Mouse (Mus musculus) hindbrain, embryonic 11.5 days (tissue): Measurements from ENCODE around the gene Ring1. TPM values are rescaled to one million over a fixed set of nuclear protein-coding genes. Genes with fewer than 3 reads are reported as not detected.
"Not testable (repeated sequence)": the region's sequence is repeated elsewhere in the genome, so short reads cannot be mapped to it uniquely, and the experiment has no call there.

ENCODE experiments used
- ATAC-seq: fragments of 200-750 bp; cut with Nextera tagmentation; 2 replicates; pipeline ENCODE4 v1.8.0; 2017; ENCODE audit warnings: mild to moderate bottlenecking, moderate TSS enrichment, moderate library complexity; ENCODE audit not compliant: low FRiP score
- DNase-seq: peaks from one replicate; pipeline ENCODE4 v3.0.0-alpha.2; 2015; ENCODE audit warnings: low spot score
- H3K27ac ChIP-seq: fragments of 300-500 bp; sonication (generic); 2 replicates; pipeline ENCODE4 v1.5.1; 2014; ENCODE audit warnings: mild to moderate bottlenecking, low read depth, low read length
- H3K27me3 ChIP-seq: fragments of 300-500 bp; sonication (generic); 2 replicates; pipeline ENCODE4 v1.6.1; 2014; ENCODE audit warnings: mild to moderate bottlenecking, low read length, moderate library complexity, mixed read lengths; ENCODE audit not compliant: control insufficient read depth, insufficient read depth
- H3K36me3 ChIP-seq: fragments of 300-500 bp; sonication (generic); 2 replicates; pipeline ENCODE4 v1.6.1; 2014; ENCODE audit warnings: mild to moderate bottlenecking, low read length, moderate library complexity, mixed read lengths; ENCODE audit not compliant: control insufficient read depth, insufficient read depth
- H3K4me1 ChIP-seq: fragments of 300-500 bp; sonication (generic); replicated peaks from 2 replicates; pipeline ENCODE4 v1.6.1; 2014; ENCODE audit warnings: low read length, mixed read lengths; ENCODE audit not compliant: control insufficient read depth, insufficient read depth
- H3K4me2 ChIP-seq: fragments of 300-500 bp; sonication (generic); replicated peaks from 2 replicates; pipeline ENCODE4 v1.6.1; 2014; ENCODE audit warnings: mild to moderate bottlenecking, low read depth, low read length
- H3K4me3 ChIP-seq: fragments of 300-500 bp; sonication (generic); 2 replicates; pipeline ENCODE4 v1.5.1; 2014; ENCODE audit warnings: low read depth, low read length
- H3K9ac ChIP-seq: fragments of 300-500 bp; sonication (generic); 2 replicates; pipeline ENCODE4 v1.6.1; 2014; ENCODE audit warnings: low read depth, low read length
- H3K9me3 ChIP-seq: fragments of 300-500 bp; sonication (generic); 2 replicates; pipeline ENCODE4 v1.6.1; 2016; ENCODE audit warnings: low read length; ENCODE audit not compliant: control insufficient read depth
- WGBS: fragments of 180-500 bp; shearing (Covaris S2); extraction: QIAGEN DNeasy Blood & Tissue Kit; methylation state at CpG from one replicate; pipeline ENCODE4 v1.1.7; 2014; 5-methylcytosine and 5-hydroxymethylcytosine counted together
- polyA plus RNA-seq: library from polyadenylated mRNA; unstranded; fragments of >200 nt; fragmentation: Nextera tagmentation; extraction: Ambion mirVana; gene quantifications from 2 replicates; pipeline ENCODE4 v1.2.1, GENCODE M21; 2014

Gene Ring1
- polyA plus RNA-seq, 1 experiment from 2014 or later = 6.3 TPM

DNA sequence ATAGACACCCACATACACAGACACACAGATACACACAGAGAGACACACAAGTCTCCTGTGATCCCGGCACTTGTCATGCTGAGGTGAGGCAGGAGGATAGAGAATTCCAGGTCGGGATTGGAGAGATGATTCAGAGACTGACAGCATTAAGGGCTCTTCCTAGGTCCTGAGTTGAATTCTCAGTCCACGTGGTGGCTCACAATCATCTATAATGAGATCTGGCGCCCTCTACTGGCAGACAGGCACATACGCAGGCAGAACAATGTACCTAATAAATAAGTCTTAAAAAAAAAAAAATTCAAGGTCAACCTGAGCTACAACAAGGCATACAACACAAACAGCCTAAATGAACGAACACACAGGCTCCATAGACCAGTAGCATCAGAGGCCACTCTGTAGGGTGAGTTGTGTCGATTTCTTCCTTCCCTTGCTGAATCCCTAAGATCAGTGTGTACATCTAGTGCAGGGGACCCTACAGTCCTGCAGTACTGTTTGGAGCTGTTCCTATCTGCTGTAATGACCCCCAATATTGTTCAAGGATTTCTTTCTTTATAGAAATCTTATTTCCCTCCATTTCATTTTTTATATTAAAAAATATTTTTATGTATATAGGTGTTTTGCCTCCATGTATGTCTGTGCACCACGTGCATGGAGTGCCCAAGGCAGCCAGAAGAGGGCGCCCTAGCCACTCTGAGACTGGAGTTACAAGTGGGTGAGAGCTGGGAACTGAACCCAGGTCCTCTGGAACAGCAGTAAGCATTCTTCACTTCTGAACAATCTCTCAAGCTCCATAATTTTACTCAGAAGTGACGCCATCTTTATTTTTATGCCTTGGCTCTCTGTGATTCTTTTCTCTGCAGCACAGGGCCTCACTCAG lies 32.5 kb downstream of the Ring1 start:
- H3K27me3 ChIP-seq = no peaks in the 10 kb centered on the region
- no peak overlapping the region for H3K9ac ChIP-seq
- H3K36me3 ChIP-seq = no peaks in the 10 kb centered on the region
- WGBS = 33% methylated on average over 10 of the region's 10 CpGs
- H3K4me2 ChIP-seq = no peak overlapping the region
- no peaks in the 10 kb centered on the region for H3K9me3 ChIP-seq
- no peak overlapping the region for H3K4me3 ChIP-seq
- DNase-seq (peak; percentile 83), ATAC-seq (no peak)
- no peak overlapping the region for H3K27ac ChIP-seq
- no peaks in the 10 kb centered on the region for H3K4me1 ChIP-seq

DNA sequence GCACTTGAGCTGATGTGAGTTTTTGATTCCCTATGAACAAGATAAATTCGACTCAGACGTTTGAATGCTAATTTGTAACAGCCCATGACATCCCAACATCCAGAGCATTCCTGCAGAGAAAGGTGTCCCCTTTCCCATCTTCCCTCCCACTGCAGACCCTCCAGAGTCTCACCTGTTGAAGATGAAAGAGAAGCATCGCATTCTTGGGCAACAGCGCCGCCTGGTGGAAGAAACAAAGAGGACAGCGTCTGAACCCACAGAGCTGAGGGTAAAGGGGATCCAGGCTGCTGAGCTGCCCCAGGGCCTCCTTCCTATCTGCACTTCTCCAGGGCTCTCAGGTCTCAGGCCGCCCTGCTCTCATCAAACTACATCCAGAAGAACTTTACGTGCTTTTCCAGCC lies 42.3 kb downstream of the Ring1 start:
- H3K9me3 ChIP-seq, H3K27ac ChIP-seq, H3K4me1 ChIP-seq, H3K36me3 ChIP-seq, ATAC-seq, H3K4me3 ChIP-seq, H3K9ac ChIP-seq, H3K4me2 ChIP-seq: not testable (repeated sequence)
- 11% methylated on average over 8 of the region's 8 CpGs for WGBS
- peaks cover 25% of the 10 kb centered on the region for H3K27me3 ChIP-seq
- peak; percentile 80 for DNase-seq

DNA sequence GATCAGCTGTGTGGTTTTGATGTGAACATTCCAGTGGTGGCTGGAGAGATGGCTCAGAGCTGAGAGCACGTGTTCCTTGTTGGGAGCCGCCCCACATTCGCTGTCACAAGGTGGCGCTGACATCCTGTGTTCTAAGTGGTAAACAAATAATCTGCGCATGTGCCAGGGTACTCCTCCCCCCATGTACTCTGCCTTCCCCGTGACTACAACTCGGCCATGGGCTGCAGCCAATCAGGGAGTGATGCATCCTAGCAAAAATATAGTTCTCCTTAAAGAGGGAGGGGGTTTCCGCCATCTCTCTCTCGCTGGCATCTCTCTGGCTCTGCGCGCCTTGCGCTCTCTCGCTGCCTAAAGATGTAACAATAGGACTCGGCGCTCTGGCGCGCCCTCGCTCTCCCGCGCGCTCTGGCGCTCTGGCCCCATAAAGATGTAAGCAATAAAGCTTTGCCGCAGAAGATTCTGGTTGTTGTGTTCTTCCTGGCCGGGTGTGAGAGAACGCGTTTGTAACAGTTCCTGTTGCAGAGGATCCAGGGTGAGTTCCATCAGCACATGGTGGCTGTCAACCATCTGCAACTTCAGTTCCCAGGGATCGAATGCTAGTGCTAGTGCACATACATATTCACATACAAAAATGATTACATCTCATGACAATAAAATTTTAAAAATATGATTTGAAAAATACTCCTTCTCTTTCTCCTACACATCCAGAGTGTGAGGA lies 43.1 kb downstream of the Ring1 start:
- not testable (repeated sequence) for H3K9me3 ChIP-seq, H3K36me3 ChIP-seq, H3K4me1 ChIP-seq
- Histone ChIP-seq H3K9ac (peak overlapping the region; percentile 50; the same call in 1 of the 2 replicates), H3K27me3 (peaks cover 30% of the 10 kb centered on the region), H3K27ac (peak overlapping the region; percentile 70), H3K4me2 (peak overlapping the region; percentile 56), H3K4me3 (peak overlapping the region; percentile 44)
- ATAC-seq (peak; percentile 92), DNase-seq (peak; percentile 93)
- WGBS = 2% methylated on average over 27 of the region's 27 CpGs

DNA sequence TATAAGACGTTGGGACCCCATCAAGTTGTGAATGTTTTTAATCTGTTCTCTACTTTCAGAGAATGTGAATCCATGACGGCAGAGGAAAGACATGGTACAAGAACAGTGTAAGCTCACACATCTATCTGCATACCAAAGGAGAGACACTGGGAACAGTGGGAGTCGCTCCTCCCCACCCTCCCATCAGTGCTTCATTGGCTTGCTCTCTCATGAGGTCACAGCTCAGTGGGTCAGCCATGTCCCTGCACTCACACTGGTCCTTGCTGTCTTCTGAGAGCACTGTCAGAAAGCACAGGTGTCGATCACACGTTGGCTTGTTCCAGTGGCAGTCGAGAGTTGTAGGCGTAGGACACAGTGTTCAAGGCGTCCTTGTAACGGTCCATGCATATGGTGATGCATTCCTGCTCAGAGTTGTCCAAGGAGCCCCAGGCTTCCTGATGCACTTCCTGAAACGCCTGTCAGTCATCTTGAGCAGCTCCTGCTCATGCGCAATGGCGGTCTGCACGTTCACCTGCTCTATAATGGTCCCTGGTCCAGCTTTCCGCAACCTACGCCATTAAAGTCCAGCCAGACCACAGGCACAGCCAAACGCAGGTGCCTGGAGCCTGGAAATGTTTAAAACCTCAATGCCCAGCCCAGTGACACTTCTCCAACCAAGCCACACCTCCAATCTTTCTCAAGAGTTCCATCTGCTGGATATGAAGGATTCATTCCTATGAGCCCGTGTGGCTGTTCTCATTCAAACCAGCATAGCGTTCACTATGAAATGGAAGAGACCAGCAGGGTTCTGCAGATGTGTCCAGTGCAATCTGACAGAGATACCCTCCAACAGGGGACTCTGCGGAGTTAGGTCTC lies 44.1 kb downstream of the Ring1 start:
- Histone ChIP-seq H3K27ac (no peak overlapping the region), H3K4me3 (no peak overlapping the region), H3K36me3 (no peaks in the 10 kb centered on the region), H3K9ac (no peak overlapping the region), H3K9me3 (no peaks in the 10 kb centered on the region), H3K4me2 (no peak overlapping the region), H3K4me1 (no peaks in the 10 kb centered on the region), H3K27me3 (peaks cover 30% of the 10 kb centered on the region)
- no peak for DNase-seq
- ATAC-seq = no peak
- 78% methylated on average over 19 of the region's 19 CpGs for WGBS

DNA sequence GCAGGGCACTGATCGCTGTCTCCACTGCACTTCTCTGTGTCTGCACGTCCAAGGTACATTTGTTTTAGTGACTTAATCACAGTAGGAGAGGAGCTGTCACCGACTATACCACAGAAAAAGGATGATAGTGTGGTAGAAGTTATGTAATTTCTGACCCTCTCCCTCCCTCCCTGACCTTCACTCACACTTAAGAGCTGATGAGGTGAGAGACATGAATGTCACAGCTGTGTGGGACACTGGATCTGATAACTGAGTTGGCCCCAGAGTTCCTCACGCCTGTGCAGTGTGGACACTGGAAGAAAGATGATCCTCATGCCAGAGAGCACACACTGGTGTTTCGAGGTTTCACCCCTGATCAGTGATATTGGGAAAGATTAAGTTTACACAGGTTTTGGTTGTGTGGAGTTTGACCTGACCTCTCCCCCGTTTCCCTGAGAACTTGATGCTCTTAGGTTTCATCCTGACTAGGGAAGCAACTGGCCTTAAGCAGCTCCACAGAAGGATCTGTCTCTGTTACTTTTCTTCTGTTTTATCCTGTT lies 44.9 kb downstream of the Ring1 start:
- 83% methylated on average over 6 of the region's 6 CpGs for WGBS
- no peak overlapping the region for H3K4me2 ChIP-seq
- H3K27me3 ChIP-seq = peaks cover 30% of the 10 kb centered on the region
- no peak overlapping the region for H3K9ac ChIP-seq
- DNase-seq = no peak
- no peaks in the 10 kb centered on the region for H3K36me3 ChIP-seq
- no peaks in the 10 kb centered on the region for H3K9me3 ChIP-seq
- no peaks in the 10 kb centered on the region for H3K4me1 ChIP-seq
- H3K27ac ChIP-seq = no peak overlapping the region
- no peak overlapping the region for H3K4me3 ChIP-seq
- no peak for ATAC-seq

DNA sequence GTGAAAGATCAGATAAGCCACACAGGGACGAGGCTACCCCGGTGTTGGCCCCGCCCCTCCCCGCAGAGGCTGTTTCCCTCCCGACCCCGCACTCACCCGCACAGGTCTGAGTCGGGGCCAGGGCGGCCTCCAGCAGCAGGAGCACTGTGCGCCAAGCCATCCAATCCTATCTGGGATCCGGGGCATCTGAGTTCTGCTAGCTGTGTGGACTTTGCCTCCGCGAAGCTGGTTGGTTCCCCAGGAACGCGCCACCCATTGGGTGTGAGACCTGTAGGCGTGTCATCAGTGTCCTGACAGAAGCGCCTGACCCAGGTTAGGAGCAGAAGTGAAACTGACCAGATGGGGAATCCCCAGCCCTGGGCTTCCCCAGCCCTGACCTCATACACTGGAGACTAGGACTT lies 45.8 kb downstream of the Ring1 start:
- Histone ChIP-seq H3K4me2 (peak overlapping the region; percentile 47), H3K4me1 (no peaks in the 10 kb centered on the region), H3K4me3 (peak overlapping the region; percentile 23), H3K27ac (no peak overlapping the region), H3K9me3 (no peaks in the 10 kb centered on the region), H3K27me3 (peaks cover 30% of the 10 kb centered on the region), H3K36me3 (no peaks in the 10 kb centered on the region), H3K9ac (no peak overlapping the region)
- 0 out of 2 replicates have a peak, but pooled peaks have one; percentile 20 for ATAC-seq
- WGBS = 0% methylated on average over 17 of the region's 17 CpGs
- peak; percentile 31 for DNase-seq

DNA sequence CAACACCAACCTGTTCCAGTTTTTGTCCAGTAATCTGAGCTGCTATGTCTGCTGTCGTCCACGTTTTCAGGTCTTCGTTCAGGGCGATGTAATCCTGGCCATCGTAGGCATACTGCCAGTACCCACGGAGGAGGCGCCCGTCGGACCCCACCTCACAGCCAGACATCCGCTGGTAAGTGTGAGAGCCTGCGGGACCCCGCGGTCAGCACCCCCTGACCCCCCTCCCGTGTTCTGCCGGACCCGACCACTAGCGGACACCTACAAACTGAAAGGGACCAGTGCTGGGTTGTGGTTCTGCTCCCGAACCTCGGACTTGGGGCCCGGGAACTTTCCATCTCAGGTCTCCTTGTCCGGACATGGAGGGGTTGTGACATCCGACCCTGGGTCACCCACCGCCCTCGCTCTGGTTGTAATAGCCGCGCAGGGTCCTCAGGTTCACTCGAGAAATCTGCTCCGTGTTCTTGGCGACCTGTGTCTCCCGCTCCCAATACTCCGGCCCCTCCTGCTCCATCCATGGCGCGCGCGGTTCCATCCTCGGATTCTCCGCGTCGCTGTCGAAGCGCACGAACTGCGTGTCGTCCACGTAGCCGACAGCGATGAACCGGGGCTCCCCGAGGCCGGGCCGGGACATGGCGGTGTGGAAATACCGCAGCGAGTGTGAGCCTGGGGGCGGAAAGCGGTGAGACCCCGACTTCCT lies 46.5 kb downstream of the Ring1 start:
- Histone ChIP-seq H3K4me1 (no peaks in the 10 kb centered on the region), H3K4me2 (peak overlapping the region; percentile 47), H3K4me3 (peak overlapping the region; percentile 23), H3K27ac (no peak overlapping the region), H3K36me3 (no peaks in the 10 kb centered on the region), H3K9ac (no peak overlapping the region), H3K9me3 (no peaks in the 10 kb centered on the region), H3K27me3 (peaks cover 30% of the 10 kb centered on the region)
- ATAC-seq (no peak), DNase-seq (peak; percentile 6)
- whole genome bisulfite sequencing = 2% methylated on average over 57 of the region's 57 CpGs

DNA sequence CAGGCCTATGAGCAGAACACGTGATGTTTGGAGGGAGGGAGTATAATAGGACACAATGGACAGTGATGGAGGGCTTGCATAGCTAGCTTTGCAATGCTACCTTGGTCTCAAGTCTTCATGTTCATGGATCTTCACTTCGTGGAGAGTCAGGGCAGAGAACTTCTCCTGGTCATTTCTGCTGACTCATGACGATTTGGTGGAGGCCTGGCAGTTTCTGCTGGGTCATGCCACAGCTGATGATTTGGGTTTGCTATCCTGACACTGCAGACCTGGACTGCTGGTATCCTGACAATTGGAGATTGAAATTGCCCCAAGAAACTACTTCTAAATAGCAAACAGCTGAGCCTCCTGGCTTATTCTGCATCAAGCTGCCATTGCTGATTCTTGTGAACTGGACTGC lies 50.9 kb downstream of the Ring1 start:
- no peaks in the 10 kb centered on the region for H3K36me3 ChIP-seq
- no peaks in the 10 kb centered on the region for H3K4me1 ChIP-seq
- ATAC-seq = no peak
- no peaks in the 10 kb centered on the region for H3K9me3 ChIP-seq
- no peak overlapping the region for H3K4me3 ChIP-seq
- 62% methylated on average over 3 of the region's 3 CpGs for WGBS
- H3K27me3 ChIP-seq = peaks cover 19% of the 10 kb centered on the region
- no peak overlapping the region for H3K4me2 ChIP-seq
- DNase-seq = no peak
- no peak overlapping the region for H3K9ac ChIP-seq
- H3K27ac ChIP-seq = no peak overlapping the region
